Mouse (Mus musculus) erythroblast, embryonic 14.5 days (primary cell): Measurements from ENCODE around the gene Fam151b.

Source experiments
- GATA1 ChIP-seq: IDR thresholded peaks from 2 replicates; pipeline ENCODE4 v1.6.1; 2012; ENCODE audit warnings: low read length, inconsistent platforms, mixed read lengths
- TAL1 ChIP-seq: IDR thresholded peaks from 3 replicates; pipeline ENCODE4 v1.6.1; 2012; ENCODE audit warnings: low read length, inconsistent platforms, mixed read lengths

GRCm38 (mm10) chr13:92438656-92439055 lies 45.2 kb downstream of the Fam151b start:
- TF ChIP-seq GATA1: no peak
- TF ChIP-seq TAL1: no peak
